Mouse (Mus musculus) midbrain, postnatal 0 days (tissue): ENCODE measurements around the gene Ackr2. TPM values are rescaled to one million over a fixed set of nuclear protein-coding genes. Genes with fewer than 3 reads are reported as not detected.

Experiments
- ATAC-seq: fragments of 200-750 bp; cut with Nextera tagmentation; 2 replicates; pipeline ENCODE4 v1.8.0; 2017; ENCODE audit warnings: moderate number of reproducible peaks, mild to moderate bottlenecking, moderate TSS enrichment, moderate library complexity; ENCODE audit not compliant: low FRiP score
- DNase-seq: peaks from one replicate; pipeline ENCODE4 v3.0.0-alpha.2; 2015; ENCODE audit warnings: low spot score
- H3K27ac ChIP-seq: fragments of 300-500 bp; sonication (generic); 2 replicates; pipeline ENCODE4 v1.5.1; 2014; ENCODE audit warnings: low read depth, mild to moderate bottlenecking, low read length, mixed read lengths
- H3K27me3 ChIP-seq: fragments of 300-500 bp; sonication (generic); 2 replicates; pipeline ENCODE4 v1.6.1; 2014; ENCODE audit warnings: low read length, control low read depth, mixed read lengths; ENCODE audit not compliant: insufficient read depth
- H3K36me3 ChIP-seq: fragments of 300-500 bp; sonication (generic); 2 replicates; pipeline ENCODE4 v1.6.1; 2014; ENCODE audit warnings: low read length, control low read depth, mixed read lengths; ENCODE audit not compliant: insufficient read depth
- H3K4me1 ChIP-seq: fragments of 300-500 bp; sonication (generic); 2 replicates; pipeline ENCODE4 v1.6.1; 2014; ENCODE audit warnings: mild to moderate bottlenecking, control low read depth, antibody characterized with exemption, low read length, mixed read lengths; ENCODE audit not compliant: insufficient read depth
- H3K4me2 ChIP-seq: fragments of 300-500 bp; sonication (generic); 2 replicates; pipeline ENCODE4 v1.6.1; 2014; ENCODE audit warnings: low read depth, mild to moderate bottlenecking, low read length, mixed read lengths; ENCODE audit not compliant: poor library complexity, severe bottlenecking
- H3K4me3 ChIP-seq: fragments of 300-500 bp; sonication (generic); 2 replicates; pipeline ENCODE4 v1.5.1; 2014; ENCODE audit warnings: low read depth, mild to moderate bottlenecking, low read length, moderate library complexity
- H3K9ac ChIP-seq: fragments of 300-500 bp; sonication (generic); replicated peaks from 2 replicates; pipeline ENCODE4 v1.6.1; 2014; ENCODE audit warnings: mild to moderate bottlenecking, low read length, moderate library complexity, mixed read lengths; ENCODE audit not compliant: poor library complexity, severe bottlenecking
- H3K9me3 ChIP-seq: fragments of 300-500 bp; sonication (generic); 2 replicates; pipeline ENCODE4 v1.6.1; 2016; ENCODE audit warnings: low read length, control low read depth
- CTCF ChIP-seq: IDR thresholded peaks from 2 replicates; pipeline ENCODE4 v1.5.1; 2016; ENCODE audit warnings: antibody characterized with exemption, mild to moderate bottlenecking
- WGBS: fragments of 180-500 bp; shearing (Covaris S2); extraction: QIAGEN DNeasy Blood & Tissue Kit; methylation state at CpG from one replicate; pipeline ENCODE4 v1.1.7; 2014; 5-methylcytosine and 5-hydroxymethylcytosine counted together
- polyA plus RNA-seq: library from polyadenylated mRNA; unstranded; fragments of >200 nt; fragmentation: Nextera tagmentation; extraction: Ambion mirVana; gene quantifications from 2 replicates; pipeline ENCODE4 v1.2.1, GENCODE M21; 2015
- total RNA-seq: library from RNA; depleted of rRNA; stranded (reverse); fragments of >200 nt; gene quantifications from 2 replicates; pipeline ENCODE4 v1.2.3, GENCODE M21; 2014

Ackr2 gene
- total and polyA plus RNA-seq, 2 experiments from 2014 or later: 0.78 to 3.0 TPM

DNA sequence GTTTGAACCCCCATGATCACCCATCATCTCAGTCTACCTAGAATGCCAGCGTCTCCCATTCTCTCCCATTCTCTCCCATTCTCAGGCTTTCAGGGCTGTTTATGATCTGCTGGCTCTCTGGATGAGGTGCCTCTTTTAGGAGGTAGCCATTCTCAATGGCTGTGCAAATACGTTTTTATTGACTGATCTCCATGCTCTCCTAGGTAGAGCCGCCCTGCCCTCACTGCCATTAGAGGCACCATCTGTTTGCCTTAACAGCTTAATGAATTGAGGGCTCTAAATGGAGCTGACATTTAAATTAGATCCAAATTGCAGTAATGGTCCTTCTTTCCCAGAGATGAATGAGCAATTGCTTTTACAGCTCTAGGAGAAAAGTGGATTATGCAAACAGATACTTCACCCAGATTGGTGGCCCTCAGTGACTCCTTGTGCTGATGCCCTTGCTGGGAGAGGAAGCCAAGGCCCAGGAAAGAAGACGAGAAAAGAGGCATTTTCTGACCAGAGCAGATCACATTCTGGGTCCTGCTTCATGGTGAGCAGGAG, 28.1 kb upstream of the Ackr2 start:
- Histone ChIP-seq H3K36me3 (no peaks in the 10 kb centered on the region), H3K4me3 (no peak overlapping the region), H3K9me3 (no peaks in the 10 kb centered on the region), H3K4me1 (no peaks in the 10 kb centered on the region), H3K4me2 (no peak overlapping the region), H3K9ac (no peak overlapping the region), H3K27me3 (no peaks in the 10 kb centered on the region), H3K27ac (no peak overlapping the region)
- ATAC-seq: no peak
- no peak for TF ChIP-seq CTCF
- WGBS: 67% methylated on average over 4 of the region's 4 CpGs
- peak; percentile 26 for DNase-seq

DNA sequence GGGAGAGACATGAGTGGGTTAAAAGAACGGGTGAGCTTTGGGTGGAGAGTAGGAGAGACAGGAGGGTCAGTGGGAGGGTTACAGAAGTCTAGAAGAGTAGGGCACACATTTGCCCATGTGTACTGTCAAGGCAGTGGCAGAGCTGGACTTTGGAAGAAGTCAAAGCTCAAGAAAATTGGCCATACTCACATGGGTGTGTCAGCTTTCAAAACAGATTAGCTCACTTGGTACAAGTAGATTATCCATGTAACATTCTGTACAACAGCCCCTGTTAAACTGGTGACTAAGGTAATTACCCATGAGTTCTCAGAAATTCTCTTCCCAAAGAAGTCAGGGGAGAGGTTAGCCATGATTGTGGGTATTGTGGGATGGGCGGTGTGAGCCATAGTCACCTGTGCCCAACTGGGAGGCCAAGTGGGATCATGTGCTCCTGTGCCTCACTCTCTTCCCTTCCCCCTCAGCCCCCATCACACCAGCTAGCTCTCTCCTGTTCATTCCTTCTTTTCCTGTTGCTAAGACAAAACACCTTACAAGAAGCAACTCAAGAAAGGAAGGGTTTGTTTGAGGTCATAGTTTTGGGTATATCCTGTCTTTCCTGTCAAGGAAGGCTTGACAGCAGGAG, 26.0 kb upstream of the Ackr2 start:
- H3K4me3 ChIP-seq: no peak overlapping the region
- no peaks in the 10 kb centered on the region for H3K4me1 ChIP-seq
- no peaks in the 10 kb centered on the region for H3K36me3 ChIP-seq
- TF ChIP-seq CTCF: no peak
- H3K9me3 ChIP-seq: no peaks in the 10 kb centered on the region
- no peak overlapping the region for H3K27ac ChIP-seq
- no peak overlapping the region for H3K9ac ChIP-seq
- no peak overlapping the region for H3K4me2 ChIP-seq
- WGBS: 84% methylated on average over 2 of the region's 2 CpGs
- H3K27me3 ChIP-seq: no peaks in the 10 kb centered on the region
- ATAC-seq (no peak), DNase-seq (no peak)

DNA sequence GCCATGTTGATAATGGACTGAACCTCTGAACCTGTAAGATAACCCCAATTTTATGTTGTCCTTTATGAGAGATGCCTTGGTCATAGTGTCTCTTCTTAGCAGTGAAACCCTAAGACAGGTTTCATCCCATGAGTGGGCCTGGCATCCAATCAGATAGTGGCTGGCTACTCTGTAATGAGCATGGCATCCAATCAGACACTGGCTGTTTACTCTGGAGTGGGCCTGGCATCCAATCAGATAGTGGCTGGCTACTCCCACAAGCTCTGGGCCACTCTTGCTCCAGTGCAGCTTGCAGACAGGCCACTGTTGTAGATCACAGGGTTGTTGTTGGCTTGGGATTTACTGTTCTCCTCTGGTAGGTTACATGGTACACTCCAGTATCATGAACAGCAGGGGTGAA, 24.6 kb upstream of the Ackr2 start:
- Histone ChIP-seq H3K9me3 (no peaks in the 10 kb centered on the region), H3K27me3 (no peaks in the 10 kb centered on the region), H3K9ac (no peak overlapping the region), H3K4me1 (no peaks in the 10 kb centered on the region), H3K4me3 (no peak overlapping the region), H3K36me3 (no peaks in the 10 kb centered on the region), H3K27ac (no peak overlapping the region), H3K4me2 (no peak overlapping the region)
- TF ChIP-seq CTCF: no peak
- DNase-seq: no peak
- no peak for ATAC-seq

DNA sequence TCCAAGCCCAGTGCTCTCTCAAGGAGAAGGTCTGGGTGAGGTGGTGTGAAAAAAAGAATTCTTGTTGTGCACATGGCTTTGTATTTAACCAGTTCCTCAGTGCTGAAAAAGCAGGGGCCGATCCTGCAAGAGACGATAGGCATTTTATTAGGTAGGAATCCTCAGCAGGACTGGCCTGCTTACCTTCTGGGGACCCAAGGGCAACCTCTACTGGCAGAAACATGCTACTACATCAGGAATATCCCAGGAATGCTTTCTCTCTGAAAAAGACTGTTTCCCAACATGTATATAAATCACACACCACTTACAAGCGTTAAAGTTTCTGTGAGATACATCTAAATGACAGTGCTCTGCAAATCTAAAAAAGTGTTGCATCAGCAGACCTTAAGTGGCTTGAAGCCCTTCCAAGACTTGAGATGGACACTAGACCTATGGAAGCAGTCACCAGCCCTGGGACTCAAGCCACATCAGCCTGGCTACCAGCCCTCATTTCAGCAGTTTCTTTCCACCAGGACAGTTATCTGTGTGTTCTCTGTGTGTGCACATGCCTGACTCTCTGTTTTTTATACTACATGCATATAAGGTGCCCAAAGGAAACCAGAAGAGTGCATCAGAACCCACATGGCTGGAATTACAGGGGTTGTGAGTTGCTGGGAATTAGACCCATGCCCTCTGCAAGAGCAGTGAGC, 21.0 kb upstream of the Ackr2 start:
- Histone ChIP-seq H3K27ac (no peak overlapping the region), H3K4me1 (0 out of 2 replicates have a peak, but pooled peaks cover 3% of the 10 kb centered on the region), H3K4me2 (no peak overlapping the region), H3K4me3 (no peak overlapping the region), H3K36me3 (no peaks in the 10 kb centered on the region), H3K9me3 (no peaks in the 10 kb centered on the region), H3K27me3 (no peaks in the 10 kb centered on the region), H3K9ac (no peak overlapping the region)
- DNase-seq: peak; percentile 63
- no peak for ATAC-seq
- WGBS: 11% methylated on average over 3 of the region's 3 CpGs
- TF ChIP-seq CTCF: peak; percentile 84

DNA sequence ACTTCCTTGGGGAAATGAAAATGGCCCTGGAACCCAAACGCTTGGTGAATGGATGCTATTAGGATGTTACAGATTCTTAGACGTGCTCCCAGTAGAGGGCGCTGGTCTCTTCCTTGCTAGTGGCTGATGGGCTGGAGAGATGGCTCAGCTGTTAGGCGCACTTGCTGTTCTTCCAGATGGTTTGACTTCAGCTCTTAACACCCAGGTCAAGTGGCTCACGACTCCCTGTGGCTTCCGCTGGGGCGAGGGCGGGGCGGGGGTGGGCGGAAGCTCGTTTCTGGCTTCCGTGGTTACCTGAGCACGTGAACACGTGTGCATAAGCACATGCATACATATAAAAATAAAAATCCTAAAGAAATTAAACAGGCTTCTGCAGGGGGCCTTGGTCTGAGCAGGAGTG, 17.3 kb upstream of the Ackr2 start:
- ATAC-seq: no peak
- Histone ChIP-seq H3K9me3 (no peaks in the 10 kb centered on the region), H3K4me2 (0 out of 2 replicates have a peak overlapping the region, but pooled peaks have one; percentile 9), H3K27me3 (no peaks in the 10 kb centered on the region), H3K27ac (no peak overlapping the region), H3K4me3 (no peak overlapping the region), H3K36me3 (no peaks in the 10 kb centered on the region), H3K9ac (no peak overlapping the region), H3K4me1 (0 out of 2 replicates have a peak, but pooled peaks cover 3% of the 10 kb centered on the region)
- 32% methylated on average over 14 of the region's 14 CpGs for WGBS
- TF ChIP-seq CTCF: peak; percentile 72
- peak; percentile 77 for DNase-seq

DNA sequence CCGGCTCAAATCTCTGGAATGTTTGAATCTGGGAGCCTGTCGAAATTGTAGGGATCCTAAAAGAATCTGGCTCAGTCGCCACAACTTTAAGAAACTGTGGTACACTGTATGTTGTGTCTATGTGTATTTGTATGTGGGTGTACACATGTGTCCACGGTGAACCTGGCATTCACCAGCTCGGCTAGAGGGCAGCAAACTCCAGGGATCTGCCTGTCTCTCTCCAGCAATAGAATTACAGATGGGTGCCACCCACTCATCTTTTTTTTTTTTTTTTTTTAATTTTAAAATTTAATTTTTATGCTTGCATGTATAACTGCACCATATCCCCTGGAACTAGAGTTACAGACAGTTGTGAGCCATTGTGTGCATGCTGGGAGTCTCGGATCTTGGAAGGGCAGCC, 16.9 kb upstream of the Ackr2 start:
- 0 out of 2 replicates have a peak, but pooled peaks cover 3% of the 10 kb centered on the region for H3K4me1 ChIP-seq
- WGBS: 73% methylated on average over 6 of the region's 6 CpGs
- H3K36me3 ChIP-seq: no peaks in the 10 kb centered on the region
- no peaks in the 10 kb centered on the region for H3K27me3 ChIP-seq
- DNase-seq (no peak), ATAC-seq (no peak)
- TF ChIP-seq CTCF: 0 out of 2 replicates have a peak, but pooled peaks have one; percentile 5
- no peaks in the 10 kb centered on the region for H3K9me3 ChIP-seq
- no peak overlapping the region for H3K9ac ChIP-seq
- H3K4me3 ChIP-seq: no peak overlapping the region
- H3K27ac ChIP-seq: no peak overlapping the region
- no peak overlapping the region for H3K4me2 ChIP-seq
